Mouse (Mus musculus) bone marrow, adult 2 months (tissue): ENCODE measurements around the gene Tbc1d9b. TPM values are rescaled to one million over a fixed set of nuclear protein-coding genes. Genes with fewer than 3 reads are reported as not detected.

Source experiments
- H3K27ac ChIP-seq: fragments of 200-500 bp; 2 replicates; pipeline ENCODE4 v1.5.1; 2012; ENCODE audit warnings: low read depth, mild to moderate bottlenecking, control low read depth, inconsistent platforms, low read length; ENCODE audit not compliant: control insufficient read depth, poor library complexity, insufficient read depth
- H3K4me1 ChIP-seq: fragments of 200-500 bp; 2 replicates; pipeline ENCODE4 v1.6.1; 2011; ENCODE audit warnings: low read length; ENCODE audit not compliant: control insufficient read depth, insufficient read depth
- H3K4me3 ChIP-seq: fragments of 200-500 bp; replicated peaks from 2 replicates; pipeline ENCODE3; 2011; ENCODE audit warnings: mild to moderate bottlenecking, low read depth, low read length, control low read depth; ENCODE audit not compliant: control insufficient read depth
- CTCF ChIP-seq: fragments of 200-500 bp; IDR thresholded peaks from 2 replicates; pipeline ENCODE4 v1.5.1; 2011; ENCODE audit warnings: low read length, control low read depth; ENCODE audit not compliant: control insufficient read depth, insufficient read depth
- POLR2A ChIP-seq: fragments of 200-500 bp; IDR thresholded peaks from 2 replicates; pipeline ENCODE4 v1.6.1; 2011; ENCODE audit warnings: low read depth, mild to moderate bottlenecking, control low read depth, low read length, borderline replicate concordance; ENCODE audit not compliant: control insufficient read depth
- WGBS: fragments of 180-500 bp; shearing (Covaris S2); methylation state at CpG from one replicate; pipeline ENCODE4 v1.1.7; 2018; 5-methylcytosine and 5-hydroxymethylcytosine counted together
- polyA plus RNA-seq: library from polyadenylated mRNA; stranded (reverse); fragments of >200 nt; gene quantifications from 2 replicates; pipeline ENCODE4 v1.2.4, GENCODE M21; 2011; ENCODE audit warnings: low replicate concordance; ENCODE audit not compliant: missing spikeins, insufficient read depth, insufficient read length

Tbc1d9b gene
- polyA plus RNA-seq, 1 experiment, result 31.4 TPM

GRCm38 (mm10) chr11:50122631-50123081 is 8.5 kb upstream of the Tbc1d9b start:
- Histone ChIP-seq H3K4me1 (no peaks in the 10 kb centered on the region), H3K4me3 (no peak overlapping the region), H3K27ac (no peak overlapping the region)
- WGBS, result 90% methylated on average over 8 of the region's 8 CpGs
- TF ChIP-seq POLR2A (no peak), CTCF (no peak)

- H3K27ac ChIP-seq, result no peak overlapping the region
- 16% methylated on average over 10 of the region's 10 CpGs for WGBS
- no peak for TF ChIP-seq CTCF
- TF ChIP-seq POLR2A, result no peak
- H3K4me3 ChIP-seq, result no peak overlapping the region
- peaks cover 2% of the 10 kb centered on the region for H3K4me1 ChIP-seq
Measured at GRCm38 (mm10) chr11:50127781-50128180, 3.4 kb upstream of the Tbc1d9b start.

GRCm38 (mm10) chr11:50131801-50132201 is 605 bp downstream of the Tbc1d9b start:
- Histone ChIP-seq H3K4me1 (peaks cover 4% of the 10 kb centered on the region), H3K27ac (peak overlapping the region; percentile 84), H3K4me3 (peak overlapping the region; percentile 89)
- WGBS, result 2% methylated on average over 10 of the region's 10 CpGs
- TF ChIP-seq CTCF (no peak), POLR2A (no peak)

GRCm38 (mm10) chr11:50132265-50132664 is 1.1 kb downstream of the Tbc1d9b start:
- Histone ChIP-seq H3K4me3 (peak overlapping the region; percentile 89), H3K27ac (peak overlapping the region; percentile 8; the same call in 1 of the 2 replicates), H3K4me1 (peaks cover 4% of the 10 kb centered on the region)
- 72% methylated on average over 6 of the region's 6 CpGs for WGBS
- TF ChIP-seq POLR2A (no peak), CTCF (no peak)

GRCm38 (mm10) chr11:50134136-50134859 is 3.1 kb downstream of the Tbc1d9b start:
- Histone ChIP-seq H3K4me3 (no peak overlapping the region), H3K4me1 (peaks cover 4% of the 10 kb centered on the region), H3K27ac (peak overlapping the region; percentile 42; the same call in 1 of the 2 replicates)
- 4% methylated on average over 10 of the region's 10 CpGs for WGBS
- TF ChIP-seq CTCF (no peak), POLR2A (no peak)

- 69% methylated on average over 10 of the region's 10 CpGs for whole genome bisulfite sequencing
- H3K27ac ChIP-seq, result no peak overlapping the region
- H3K4me3 ChIP-seq, result no peak overlapping the region
- no peak for TF ChIP-seq POLR2A
- TF ChIP-seq CTCF, result no peak
- peaks cover 2% of the 10 kb centered on the region; the same call in 1 of the 2 replicates for H3K4me1 ChIP-seq
Measured at GRCm38 (mm10) chr11:50138206-50138822, 7.1 kb downstream of the Tbc1d9b start.

GRCm38 (mm10) chr11:50139571-50139970 is 8.4 kb downstream of the Tbc1d9b start:
- no peaks in the 10 kb centered on the region; the same call in 1 of the 2 replicates for H3K4me1 ChIP-seq
- H3K27ac ChIP-seq, result no peak overlapping the region
- no peak overlapping the region for H3K4me3 ChIP-seq
- TF ChIP-seq POLR2A (no peak), CTCF (no peak)
- WGBS, result 87% methylated on average over 7 of the region's 7 CpGs

- WGBS, result 76% methylated on average over 3 of the region's 3 CpGs
- TF ChIP-seq CTCF (no peak), POLR2A (no peak)
- H3K4me1 ChIP-seq, result peaks cover 4% of the 10 kb centered on the region; the same call in 1 of the 2 replicates
Measured at GRCm38 (mm10) chr11:50145529-50145928, 14.3 kb downstream of the Tbc1d9b start.

More at GRCm38 (mm10) chr11:50145529-50145928, 14.3 kb downstream of the Tbc1d9b start:
- Histone ChIP-seq H3K27ac (no peak overlapping the region), H3K4me3 (no peak overlapping the region)
